Mouse (Mus musculus): ENCODE results near the gene Cops3.
"Not testable (repeated sequence)": the region's sequence is repeated elsewhere in the genome, so short reads cannot be mapped to it uniquely, and the experiment has no call there.

Gene Cops3

GRCm38 (mm10) chr11:59839459-59840126 lies at the start of gene Cops3:
Cops3 (minus strand) TSS chr11:59839838.
- peak; percentile 99 for DNase-seq (ENCODE audit: low spot score)

- DNase-seq (ENCODE audit: low spot score), result no peak
Observed at GRCm38 (mm10) chr11:59888151-59888550, 48.5 kb upstream of the Cops3 start.

GRCm38 (mm10) chr11:59886952-59887351 lies 47.3 kb upstream of the Cops3 start:
- DNase-seq (ENCODE audit: low spot score), result no peak

GRCm38 (mm10) chr11:59885217-59885986 lies 45.8 kb upstream of the Cops3 start:
- peak; percentile 37 for DNase-seq (ENCODE audit: low spot score)

GRCm38 (mm10) chr11:59880031-59880430 lies 40.4 kb upstream of the Cops3 start:
- peak; percentile 91 for DNase-seq (ENCODE audit: low spot score)

- DNase-seq (ENCODE audit: low spot score), result no peak
Observed at GRCm38 (mm10) chr11:59872124-59872523, 32.5 kb upstream of the Cops3 start.

- no peak for DNase-seq (ENCODE audit: low spot score)
Observed at GRCm38 (mm10) chr11:59864316-59864715, 24.7 kb upstream of the Cops3 start.

- DNase-seq (ENCODE audit: low spot score), result no peak
Observed at GRCm38 (mm10) chr11:59860467-59860866, 20.8 kb upstream of the Cops3 start.

- no peak for DNase-seq (ENCODE audit: low spot score)
Observed at GRCm38 (mm10) chr11:59852865-59853264, 13.2 kb upstream of the Cops3 start.

GRCm38 (mm10) chr11:59847891-59848884 lies 8.6 kb upstream of the Cops3 start:
- DNase-seq (ENCODE audit: low spot score), result peak; percentile 79

- peak; percentile 84 for DNase-seq (ENCODE audit: low spot score)
Observed at GRCm38 (mm10) chr11:59847131-59847530, 7.5 kb upstream of the Cops3 start.

GRCm38 (mm10) chr11:59846311-59846710 lies 6.7 kb upstream of the Cops3 start:
- no peak for DNase-seq (ENCODE audit: low spot score)

- DNase-seq (ENCODE audit: low spot score), result peak; percentile 97
Observed at GRCm38 (mm10) chr11:59839008-59839458, 605 bp downstream of the Cops3 start, which contains the start of gene Nt5m. Nt5m (plus strand) TSS chr11:59839447.

- DNase-seq (ENCODE audit: low spot score), result no peak
Observed at GRCm38 (mm10) chr11:59838426-59838825, 1.2 kb downstream of the Cops3 start.

GRCm38 (mm10) chr11:59837789-59838188 lies 1.8 kb downstream of the Cops3 start:
- not testable (repeated sequence) for DNase-seq (ENCODE audit: low spot score)

- DNase-seq (ENCODE audit: low spot score), result no peak
Observed at GRCm38 (mm10) chr11:59821625-59822024, 18.0 kb downstream of the Cops3 start.

- no peak for DNase-seq (ENCODE audit: low spot score)
Observed at GRCm38 (mm10) chr11:59817916-59818315, 21.7 kb downstream of the Cops3 start.

GRCm38 (mm10) chr11:59815482-59816065 lies 24.1 kb downstream of the Cops3 start:
- no peak for DNase-seq (ENCODE audit: low spot score)

- DNase-seq (ENCODE audit: low spot score), result no peak
Observed at GRCm38 (mm10) chr11:59814936-59815335, 24.7 kb downstream of the Cops3 start.

GRCm38 (mm10) chr11:59814311-59814710 lies 25.3 kb downstream of the Cops3 start:
- no peak for DNase-seq (ENCODE audit: low spot score)

- DNase-seq (ENCODE audit: low spot score), result no peak
Observed at GRCm38 (mm10) chr11:59813276-59813675, 26.4 kb downstream of the Cops3 start.

- no peak for DNase-seq (ENCODE audit: low spot score)
Observed at GRCm38 (mm10) chr11:59811211-59811610, 28.4 kb downstream of the Cops3 start.
